Mouse (Mus musculus) CH12.LX (cell line): ENCODE measurements around the gene Cdca5. TPM values are rescaled to one million over a fixed set of nuclear protein-coding genes. Genes with fewer than 3 reads are reported as not detected.

Source experiments
- DNase-seq: peaks from one replicate; pipeline ENCODE4 v3.0.0-alpha.2; 2013; ENCODE audit errors: extremely low read depth
- H3K27ac ChIP-seq: 2 replicates; pipeline ENCODE4 v1.5.1; 2012; ENCODE audit warnings: low read depth, mild to moderate bottlenecking, control low read depth, moderate library complexity; ENCODE audit not compliant: insufficient read depth
- H3K27me3 ChIP-seq: replicated peaks from 2 replicates; pipeline ENCODE3; 2012; ENCODE audit warnings: inconsistent platforms
- H3K36me3 ChIP-seq, 2 experiments: replicated peaks in 1 of 2; 2 replicates each; pipeline versions ENCODE3 to v1.6.1; 2012; ENCODE audit warnings: inconsistent platforms in 1 of 2, low read length in 1 of 2, mild to moderate bottlenecking in 1 of 2, mixed read lengths in 1 of 2, moderate library complexity in 1 of 2; ENCODE audit not compliant: control insufficient read depth in 1 of 2, insufficient read depth in 1 of 2
- H3K4me1 ChIP-seq, 2 experiments: 2 replicates each; pipeline ENCODE4 v1.6.1; 2012; ENCODE audit warnings: inconsistent platforms in 1 of 2, moderate library complexity in 1 of 2; ENCODE audit not compliant: insufficient read depth in 2 of 2, control insufficient read depth in 1 of 2
- H3K4me2 ChIP-seq: 2 replicates; pipeline ENCODE4 v1.6.1; 2012; ENCODE audit warnings: low read depth, mild to moderate bottlenecking, control low read depth; ENCODE audit not compliant: poor library complexity, insufficient read depth, severe bottlenecking
- H3K4me3 ChIP-seq, 3 experiments: fragments of 150-350 bp in 1 of 3; sonication (generic) in 1 of 3; replicated peaks in 1 of 3; 2 replicates each; pipeline versions ENCODE3 to v1.5.1; 2011 to 2012; ENCODE audit warnings: low read depth in 2 of 3, low read length in 2 of 3, mild to moderate bottlenecking in 2 of 3, moderate library complexity in 2 of 3, control low read depth in 1 of 3, improper control_type of control experiment in 1 of 3, inconsistent platforms in 1 of 3, mixed read lengths in 1 of 3; ENCODE audit not compliant: poor library complexity in 1 of 3
- H3K79me2 ChIP-seq: replicated peaks from 2 replicates; pipeline ENCODE4 v1.6.1; 2012; ENCODE audit warnings: mild to moderate bottlenecking, moderate library complexity; ENCODE audit not compliant: control insufficient read depth, poor library complexity, insufficient read depth, severe bottlenecking; ENCODE audit errors: extremely low read depth
- H3K9ac ChIP-seq: 2 replicates; pipeline ENCODE4 v1.6.1; 2012; ENCODE audit warnings: low read depth, mild to moderate bottlenecking, control low read depth, moderate library complexity; ENCODE audit not compliant: insufficient read depth
- H3K9me3 ChIP-seq: replicated peaks from 2 replicates; pipeline ENCODE3; 2012; ENCODE audit warnings: low read length, inconsistent platforms, mixed read lengths
- CHD1 ChIP-seq: IDR thresholded peaks from 2 replicates; pipeline ENCODE4 v1.6.1; 2012; ENCODE audit warnings: low read depth, low read length, improper control_type of control experiment, inconsistent platforms
- CHD2 ChIP-seq: IDR thresholded peaks from 2 replicates; pipeline ENCODE4 v1.6.1; 2011; ENCODE audit warnings: low read length, improper control_type of control experiment
- CTCF ChIP-seq, 2 experiments: IDR thresholded peaks in 1 of 2; conservative IDR thresholded peaks in 1 of 2; 2 replicates each; pipeline ENCODE4 v1.5.1; 2011 to 2012; ENCODE audit warnings: low read depth in 2 of 2, low read length in 2 of 2, improper control_type of control experiment in 1 of 2, inconsistent platforms in 1 of 2, mild to moderate bottlenecking in 1 of 2, moderate library complexity in 1 of 2
- ELF1 ChIP-seq: IDR thresholded peaks from 2 replicates; pipeline ENCODE4 v1.6.1; 2014; ENCODE audit warnings: low read depth, mild to moderate bottlenecking, inconsistent platforms, low read length, improper control_type of control experiment
- EP300 ChIP-seq: IDR thresholded peaks from 2 replicates; pipeline ENCODE4 v1.6.1; 2011; ENCODE audit warnings: low read length, improper control_type of control experiment
- ETS1 ChIP-seq: conservative IDR thresholded peaks from 2 replicates; pipeline ENCODE4 v1.6.1; 2012; ENCODE audit warnings: low read depth, mild to moderate bottlenecking, inconsistent platforms, low read length, improper control_type of control experiment, moderate library complexity
- GABPA ChIP-seq: IDR thresholded peaks from 2 replicates; pipeline ENCODE4 v1.6.1; 2012; ENCODE audit warnings: low read depth, low read length, improper control_type of control experiment, inconsistent platforms; ENCODE audit not compliant: insufficient replicate concordance
- HCFC1 ChIP-seq: IDR thresholded peaks from 2 replicates; pipeline ENCODE4 v1.6.1; 2012; ENCODE audit warnings: low read depth, mild to moderate bottlenecking, inconsistent platforms, low read length, improper control_type of control experiment
- IRF4 ChIP-seq: IDR thresholded peaks from 2 replicates; pipeline ENCODE4 v1.6.1; 2014; ENCODE audit warnings: low read depth, mild to moderate bottlenecking, inconsistent platforms, low read length, improper control_type of control experiment
- JUN ChIP-seq: IDR thresholded peaks from 2 replicates; pipeline ENCODE4 v1.6.1; 2011; ENCODE audit warnings: low read depth, mild to moderate bottlenecking, low read length, improper control_type of control experiment, moderate library complexity; ENCODE audit not compliant: insufficient read depth
- JUND ChIP-seq: conservative IDR thresholded peaks from 2 replicates; pipeline ENCODE4 v1.6.1; 2011; ENCODE audit warnings: low read depth, low read length, improper control_type of control experiment
- KAT2A ChIP-seq: IDR thresholded peaks from 2 replicates; pipeline ENCODE4 v1.6.1; 2012; ENCODE audit warnings: low read length, improper control_type of control experiment, inconsistent platforms; ENCODE audit not compliant: insufficient replicate concordance
- MEF2A ChIP-seq: IDR thresholded peaks from 2 replicates; pipeline ENCODE4 v1.6.1; 2014; ENCODE audit warnings: low read depth, mild to moderate bottlenecking, inconsistent platforms, low read length, improper control_type of control experiment, borderline replicate concordance
- MXI1 ChIP-seq: IDR thresholded peaks from 2 replicates; pipeline ENCODE4 v1.6.1; 2011; ENCODE audit warnings: mild to moderate bottlenecking, low read depth, low read length, improper control_type of control experiment
- NELFE ChIP-seq: IDR thresholded peaks from 2 replicates; pipeline ENCODE4 v1.6.1; 2011; ENCODE audit warnings: low read depth, low read length, improper control_type of control experiment
- NRF1 ChIP-seq: IDR thresholded peaks from 2 replicates; pipeline ENCODE4 v1.6.1; 2014; ENCODE audit warnings: low read depth, mild to moderate bottlenecking, inconsistent platforms, low read length, improper control_type of control experiment, moderate library complexity
- PAX5 ChIP-seq: IDR thresholded peaks from 2 replicates; pipeline ENCODE4 v1.6.1; 2012; ENCODE audit warnings: low read length, inconsistent platforms, mixed read lengths
- POLR2A ChIP-seq: IDR thresholded peaks from 2 replicates; pipeline ENCODE4 v1.6.1; 2011; ENCODE audit warnings: low read depth, mild to moderate bottlenecking, improper control_type of control experiment, low read length
- POLR2AphosphoS2 ChIP-seq: IDR thresholded peaks from 2 replicates; pipeline ENCODE4 v1.6.1; 2011; ENCODE audit warnings: low read depth, low read length, improper control_type of control experiment
- RAD21 ChIP-seq: IDR thresholded peaks from 2 replicates; pipeline ENCODE4 v1.6.1; 2011; ENCODE audit warnings: low read depth, mild to moderate bottlenecking, low read length, improper control_type of control experiment, moderate library complexity
- UBTF ChIP-seq: IDR thresholded peaks from 2 replicates; pipeline ENCODE4 v1.6.1; 2012; ENCODE audit warnings: low read depth, mild to moderate bottlenecking, inconsistent platforms, low read length, improper control_type of control experiment, moderate library complexity
- USF1 ChIP-seq: IDR thresholded peaks from 2 replicates; pipeline ENCODE4 v1.6.1; 2014; ENCODE audit warnings: low read depth, mild to moderate bottlenecking, inconsistent platforms, low read length, improper control_type of control experiment
- USF2 ChIP-seq: conservative IDR thresholded peaks from 2 replicates; pipeline ENCODE4 v1.6.1; 2011; ENCODE audit warnings: low read depth, low read length, improper control_type of control experiment
- dilution Hi-C: fragments of 300-500 bp; cut with MboI; formaldehyde crosslinking; loops from 2 replicates; pipeline ENCODE4 v1.14.3; 2020; ENCODE audit warnings: low sequenced_read_pairs; ENCODE audit not compliant: extremely low pct_unique_long_range_greater_than_20kb, extremely low pct_ligation_motif_present
- in situ Hi-C: fragments of 300-500 bp; cut with MboI; formaldehyde crosslinking; loops from 3 replicates; pipeline ENCODE4 v1.14.3; 2019; ENCODE audit warnings: low sequenced_read_pairs, low pct_ligation_motif_present, low pct_unique_long_range_greater_than_20kb, mixed read lengths
- polyA plus RNA-seq: library from polyadenylated mRNA; unstranded; fragments of >175 nt; gene quantifications from 2 replicates; pipeline ENCODE4 v1.2.1, GENCODE M21; 2012; ENCODE audit warnings: low read depth; ENCODE audit not compliant: insufficient read length
- total RNA-seq, 2 experiments: library from RNA; depleted of rRNA; stranded (reverse); fragments of 300-350 nt in 1 of 2; fragments of >200 nt in 1 of 2; gene quantifications; 2 replicates each; pipeline ENCODE4 v1.2.3; 2012 to 2014

Cdca5 gene
- total and polyA plus RNA-seq, 3 experiments: 51.5 to 80.6 (median 62.7) TPM

GRCm38 (mm10) chr19:6058513-6058912 lies 26.3 kb upstream of the Cdca5 start:
- Histone ChIP-seq H3K27ac (peak overlapping the region; percentile 26), H3K4me3 (peak overlapping the region; percentile 73 to 97 (median 95)), H3K9me3 (no peaks in the 10 kb centered on the region), H3K4me2 (peak overlapping the region; percentile 77), H3K36me3 (peaks cover 37 to 51% of the 10 kb centered on the region in 2 experiments), H3K4me1 (peaks cover 11 to 55% of the 10 kb centered on the region in 2 experiments), H3K27me3 (no peaks in the 10 kb centered on the region), H3K9ac (peak overlapping the region; percentile 73), H3K79me2 (peaks cover 55% of the 10 kb centered on the region)
- TF ChIP-seq NELFE: no peak
- TF ChIP-seq ETS1: no peak
- TF ChIP-seq POLR2A: no peak
- TF ChIP-seq USF2: no peak
- TF ChIP-seq CTCF (conservative IDR thresholded peaks at IDR 0.05 in 1 of 2, IDR thresholded peaks at IDR 0.05 in 1 of 2; ENCODE audit: low read depth in 2 of 2, low read length in 2 of 2): no peak
- DNase-seq: no peak
- in situ Hi-C loops (no loop called here), dilution Hi-C loops (no loop called here)

- Histone ChIP-seq H3K4me2 (peak overlapping the region; percentile 77), H3K36me3 (peaks cover 32 to 51% of the 10 kb centered on the region in 2 experiments), H3K4me3 (peak overlapping the region; percentile 73 to 97 (median 95)), H3K9me3 (no peaks in the 10 kb centered on the region), H3K27ac (0 out of 2 replicates have a peak overlapping the region, but pooled peaks have one; percentile 26), H3K27me3 (no peaks in the 10 kb centered on the region), H3K9ac (peak overlapping the region; percentile 73), H3K4me1 (peaks cover 8 to 55% of the 10 kb centered on the region in 2 experiments), H3K79me2 (peaks cover 54% of the 10 kb centered on the region)
- TF ChIP-seq PAX5: no peak
- TF ChIP-seq GABPA: no peak
- no peak for TF ChIP-seq CTCF (conservative IDR thresholded peaks at IDR 0.05 in 1 of 2, IDR thresholded peaks at IDR 0.05 in 1 of 2; ENCODE audit: low read depth in 2 of 2, low read length in 2 of 2)
- TF ChIP-seq KAT2A: no peak
- dilution Hi-C loops (no loop called here), in situ Hi-C loops (no loop called here)
- no peak for DNase-seq
These were observed 25.8 kb upstream of the Cdca5 start for GRCm38 (mm10) chr19:6058966-6059365.

- peak within 1 kb of the TSS; percentile 73 for H3K4me2 ChIP-seq
- H3K9ac ChIP-seq: peak within 1 kb of the TSS; percentile 78
- H3K4me1 ChIP-seq: peaks cover 8 to 39% of the 10 kb centered on the region in 2 experiments
- peaks cover 35% of the 10 kb centered on the region for H3K79me2 ChIP-seq
- H3K27ac ChIP-seq: peak within 1 kb of the TSS; percentile 88
- dilution Hi-C loops (no loop called here), in situ Hi-C loops (loop anchor here (10.0 kb wide), 1 partner anchor 96 kb away; the partner anchor contains the start of gene Pola2)
- peaks cover 13 to 35% of the 10 kb centered on the region in 2 experiments for H3K36me3 ChIP-seq
- no peaks in the 10 kb centered on the region for H3K27me3 ChIP-seq
- no peaks in the 10 kb centered on the region for H3K9me3 ChIP-seq
- peak within 1 kb of the TSS; percentile 94 to 98 (median 95) for H3K4me3 ChIP-seq
- DNase-seq: peak; percentile 95
- TF ChIP-seq USF1 (no peak), IRF4 (peak; percentile 65; the same call in 1 of the 2 replicates), HCFC1 (peak; percentile 81), POLR2AphosphoS2 (0 out of 2 replicates have a peak, but pooled peaks have one; percentile 77), CHD1 (peak; percentile 76; the same call in 1 of the 2 replicates), JUND (no peak), UBTF (peak; percentile 100), USF2 (no peak), CTCF (conservative IDR thresholded peaks at IDR 0.05 in 1 of 2, IDR thresholded peaks at IDR 0.05 in 1 of 2; ENCODE audit: low read depth in 2 of 2, low read length in 2 of 2) (no peak), ELF1 (peak; percentile 91), POLR2A (peak; percentile 86), KAT2A (peak; percentile 72; the same call in 1 of the 2 replicates), RAD21 (no peak), CHD2 (peak; percentile 51; the same call in 1 of the 2 replicates), MEF2A (peak; percentile 60; the same call in 1 of the 2 replicates), PAX5 (no peak), EP300 (no peak), MXI1 (peak; percentile 79), ETS1 (no peak), JUN (no peak), NRF1 (peak; percentile 80)
These were observed 23.7 kb upstream of the Cdca5 start, which contains the start of gene Znhit2 for GRCm38 (mm10) chr19:6061021-6061533. Gene Znhit2 (plus strand): TSS chr19:6061192.
